Mouse (Mus musculus) midbrain, embryonic 13.5 days (tissue): ENCODE measurements at regions not wholly inside any gene's neighbourhood (a gene's known extent, or its start where the extent isn't known, plus 50 kb on each side); places are given as distances from the start of the nearest gene placed in this dataset.

Experiments used
- ATAC-seq: fragments of 200-750 bp; cut with Nextera tagmentation; 2 replicates; pipeline ENCODE4 v1.8.0; 2017; ENCODE audit warnings: mild to moderate bottlenecking, moderate TSS enrichment, moderate library complexity
- H3K27ac ChIP-seq: fragments of 300-500 bp; sonication (generic); 2 replicates; pipeline ENCODE4 v1.5.1; 2015; ENCODE audit warnings: inconsistent platforms, mild to moderate bottlenecking, moderate library complexity
- H3K27me3 ChIP-seq: fragments of 300-500 bp; sonication (generic); 2 replicates; pipeline ENCODE4 v1.6.1; 2015; ENCODE audit warnings: mild to moderate bottlenecking, inconsistent platforms
- H3K36me3 ChIP-seq: fragments of 300-500 bp; sonication (generic); 2 replicates; pipeline ENCODE4 v1.6.1; 2015; ENCODE audit warnings: mild to moderate bottlenecking, inconsistent platforms
- H3K4me1 ChIP-seq: fragments of 300-500 bp; sonication (generic); replicated peaks from 2 replicates; pipeline ENCODE4 v1.6.1; 2015; ENCODE audit warnings: inconsistent platforms
- H3K4me2 ChIP-seq: fragments of 300-500 bp; sonication (generic); replicated peaks from 2 replicates; pipeline ENCODE4 v1.6.1; 2015; ENCODE audit warnings: moderate library complexity, mild to moderate bottlenecking, inconsistent platforms
- H3K4me3 ChIP-seq: fragments of 300-500 bp; sonication (generic); replicated peaks from 2 replicates; pipeline ENCODE4 v1.5.1; 2015; ENCODE audit warnings: mild to moderate bottlenecking, inconsistent platforms
- H3K9ac ChIP-seq: fragments of 300-500 bp; sonication (generic); replicated peaks from 2 replicates; pipeline ENCODE4 v1.6.1; 2015; ENCODE audit warnings: mild to moderate bottlenecking, inconsistent platforms
- H3K9me3 ChIP-seq: fragments of 300-500 bp; sonication (generic); 2 replicates; pipeline ENCODE4 v1.6.1; 2016; ENCODE audit warnings: mild to moderate bottlenecking, inconsistent platforms
- WGBS: fragments of 180-500 bp; shearing (Covaris S2); methylation state at CpG from one replicate; pipeline ENCODE4 v1.1.7; 2015; 5-methylcytosine and 5-hydroxymethylcytosine counted together

- Histone ChIP-seq H3K4me1 (no peaks in the 10 kb centered on the region), H3K9me3 (no peaks in the 10 kb centered on the region), H3K4me2 (no peak overlapping the region), H3K27ac (no peak overlapping the region), H3K9ac (no peak overlapping the region), H3K27me3 (no peaks in the 10 kb centered on the region), H3K4me3 (no peak overlapping the region), H3K36me3 (no peaks in the 10 kb centered on the region)
- no peak for ATAC-seq
- WGBS, result 78% methylated on average over 5 of the region's 5 CpGs
These were observed 82.0 kb upstream of the Slc35f3 start for GRCm38 (mm10) chr8:126216391-126216790.

DNA sequence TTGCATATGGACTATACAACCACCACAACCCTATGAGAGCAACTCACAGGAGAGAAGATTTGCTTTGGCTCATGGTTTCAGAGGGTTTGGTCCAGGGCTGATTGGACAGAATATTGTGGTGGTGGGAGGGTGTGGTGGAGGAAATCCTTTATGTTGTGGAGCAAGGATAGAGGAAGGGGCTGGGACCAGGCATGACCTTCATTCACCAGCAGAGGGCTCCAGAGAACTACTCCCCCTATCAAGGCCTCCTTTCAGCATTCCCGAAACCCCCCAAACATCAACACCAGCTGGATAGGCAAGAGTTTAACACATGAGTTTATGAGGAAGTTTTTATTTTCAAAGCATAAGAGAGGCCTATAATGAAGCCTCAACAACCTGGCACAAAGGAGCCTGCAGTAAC, 76.7 kb upstream of the Slc35f3 start:
- Histone ChIP-seq H3K27ac (no peak overlapping the region), H3K4me1 (no peaks in the 10 kb centered on the region), H3K9ac (no peak overlapping the region), H3K9me3 (no peaks in the 10 kb centered on the region), H3K36me3 (no peaks in the 10 kb centered on the region), H3K27me3 (no peaks in the 10 kb centered on the region), H3K4me2 (no peak overlapping the region), H3K4me3 (no peak overlapping the region)
- ATAC-seq, result no peak
- WGBS, result 63% methylated on average over 1 of the region's 1 CpGs

GRCm38 (mm10) chr8:126231801-126232200, 66.6 kb upstream of the Slc35f3 start:
- H3K4me3 ChIP-seq, result no peak overlapping the region
- no peak overlapping the region for H3K4me2 ChIP-seq
- 0 out of 2 replicates have a peak, but pooled peaks cover 4% of the 10 kb centered on the region for H3K4me1 ChIP-seq
- no peaks in the 10 kb centered on the region for H3K9me3 ChIP-seq
- 77% methylated on average over 1 of the region's 1 CpGs for WGBS
- no peaks in the 10 kb centered on the region for H3K36me3 ChIP-seq
- H3K27me3 ChIP-seq, result peaks cover 3% of the 10 kb centered on the region; the same call in 1 of the 2 replicates
- no peak overlapping the region for H3K27ac ChIP-seq
- H3K9ac ChIP-seq, result no peak overlapping the region
- no peak for ATAC-seq

- H3K27me3 ChIP-seq, result peaks cover 3% of the 10 kb centered on the region; the same call in 1 of the 2 replicates
- H3K36me3 ChIP-seq, result no peaks in the 10 kb centered on the region
- no peak overlapping the region for H3K4me2 ChIP-seq
- ATAC-seq, result no peak
- no peak overlapping the region for H3K27ac ChIP-seq
- 32% methylated on average over 7 of the region's 7 CpGs for WGBS
- no peak overlapping the region for H3K9ac ChIP-seq
- H3K4me3 ChIP-seq, result no peak overlapping the region
- H3K9me3 ChIP-seq, result no peaks in the 10 kb centered on the region
- 0 out of 2 replicates have a peak, but pooled peaks cover 4% of the 10 kb centered on the region for H3K4me1 ChIP-seq
These were observed 65.8 kb upstream of the Slc35f3 start for GRCm38 (mm10) chr8:126232521-126232920.

- no peak for ATAC-seq
- H3K9me3 ChIP-seq, result no peaks in the 10 kb centered on the region
These were observed 58.7 kb upstream of the Slc35f3 start for GRCm38 (mm10) chr8:126239684-126240083.

GRCm38 (mm10) chr8:126244321-126244720, 54.0 kb upstream of the Slc35f3 start:
- H3K36me3 ChIP-seq, result no peaks in the 10 kb centered on the region
- peaks cover 13% of the 10 kb centered on the region; the same call in 1 of the 2 replicates for H3K27me3 ChIP-seq
- H3K9ac ChIP-seq, result no peak overlapping the region
- ATAC-seq, result no peak
- no peaks in the 10 kb centered on the region for H3K4me1 ChIP-seq
- no peaks in the 10 kb centered on the region for H3K9me3 ChIP-seq
- H3K4me2 ChIP-seq, result no peak overlapping the region
- H3K4me3 ChIP-seq, result no peak overlapping the region
- H3K27ac ChIP-seq, result no peak overlapping the region
- 50% methylated on average over 4 of the region's 4 CpGs for WGBS

More at GRCm38 (mm10) chr8:126239684-126240083, 58.7 kb upstream of the Slc35f3 start:
- H3K36me3 ChIP-seq, result no peaks in the 10 kb centered on the region
- no peaks in the 10 kb centered on the region for H3K4me1 ChIP-seq
- H3K9ac ChIP-seq, result no peak overlapping the region
- H3K27me3 ChIP-seq, result peaks cover 4% of the 10 kb centered on the region; the same call in 1 of the 2 replicates
- no peak overlapping the region for H3K4me2 ChIP-seq
- no peak overlapping the region for H3K4me3 ChIP-seq
- no peak overlapping the region for H3K27ac ChIP-seq
